Mouse (Mus musculus) embryo, embryonic 10 days (tissue): ENCODE measurements around the gene Wdpcp.
A peak's percentile ranks its signal among the peaks of the same experiment; 100 is the strongest.
"Not testable (repeated sequence)": the region's sequence is repeated elsewhere in the genome, so short reads cannot be mapped to it uniquely, and the experiment has no call there.

ENCODE experiments used
- DNase-seq: peaks from one replicate; pipeline ENCODE4 v3.0.0-alpha.2; 2015; ENCODE audit warnings: low spot score

Wdpcp gene

DNA sequence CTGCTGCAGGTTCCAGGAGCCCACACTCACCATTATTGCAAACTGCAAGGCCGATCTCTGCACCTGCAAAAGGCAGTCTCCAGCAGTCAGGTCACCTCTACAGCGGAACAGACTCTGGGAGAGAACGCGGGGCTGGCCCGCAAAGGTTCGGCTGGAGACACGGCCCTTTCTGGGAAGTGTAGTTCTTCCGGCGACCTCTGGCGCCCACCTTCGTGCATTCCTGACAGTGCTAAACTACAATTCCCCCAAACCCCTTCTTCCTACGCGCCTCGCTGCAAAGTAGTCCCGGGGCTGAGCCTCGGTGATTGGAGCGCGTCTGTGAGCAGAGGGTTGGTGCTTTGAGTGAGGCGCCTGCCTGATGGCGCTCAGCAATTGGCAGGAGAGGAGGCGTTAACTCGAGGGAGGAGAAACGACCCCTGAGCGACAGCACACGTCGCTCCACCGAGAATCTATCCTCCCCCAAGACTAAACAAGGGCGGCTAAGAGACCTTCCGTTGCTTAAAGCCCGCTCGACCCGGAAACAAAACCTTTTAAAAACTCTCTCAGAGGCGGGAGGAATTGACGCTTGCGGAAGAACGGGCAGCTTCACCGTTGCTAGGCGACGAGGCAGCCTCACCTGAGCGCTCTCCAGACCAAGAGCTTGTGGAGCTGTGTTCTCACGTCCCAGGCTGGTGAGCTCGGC is at the start of gene Wdpcp, which contains the start of gene Mdh1:
Wdpcp (plus strand) TSS at position 536 of the 682 bp plus-strand sequence.
Mdh1 (minus strand) TSS at position 668 of the 682 bp plus-strand sequence.
- peak; percentile 97 for DNase-seq

- no peak for DNase-seq
Measured at GRCm38 (mm10) chr11:21528676-21529394, 43.2 kb upstream of the Wdpcp start.

DNA sequence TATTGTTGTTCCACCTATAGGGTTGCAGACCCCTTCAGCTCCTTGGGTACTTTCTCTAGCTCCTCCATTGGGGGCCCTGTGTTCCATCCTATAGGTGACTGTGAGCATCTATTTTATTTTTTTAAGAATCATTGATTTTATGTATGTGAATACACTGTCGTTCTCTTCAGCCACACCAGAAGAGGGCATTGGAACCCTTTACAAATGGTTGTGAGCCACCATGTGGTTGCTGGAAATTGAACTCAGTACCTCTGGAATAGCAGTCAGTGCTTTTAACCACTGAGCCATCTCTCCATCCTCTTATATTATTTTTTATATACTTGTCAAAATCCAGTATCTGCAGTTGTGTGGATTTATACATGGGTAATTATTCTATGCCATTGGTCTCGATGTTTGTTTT is 41.2 kb upstream of the Wdpcp start:
- DNase-seq, result not testable (repeated sequence)

GRCm38 (mm10) chr11:21540072-21540471 is 32.0 kb upstream of the Wdpcp start:
- no peak for DNase-seq

DNA sequence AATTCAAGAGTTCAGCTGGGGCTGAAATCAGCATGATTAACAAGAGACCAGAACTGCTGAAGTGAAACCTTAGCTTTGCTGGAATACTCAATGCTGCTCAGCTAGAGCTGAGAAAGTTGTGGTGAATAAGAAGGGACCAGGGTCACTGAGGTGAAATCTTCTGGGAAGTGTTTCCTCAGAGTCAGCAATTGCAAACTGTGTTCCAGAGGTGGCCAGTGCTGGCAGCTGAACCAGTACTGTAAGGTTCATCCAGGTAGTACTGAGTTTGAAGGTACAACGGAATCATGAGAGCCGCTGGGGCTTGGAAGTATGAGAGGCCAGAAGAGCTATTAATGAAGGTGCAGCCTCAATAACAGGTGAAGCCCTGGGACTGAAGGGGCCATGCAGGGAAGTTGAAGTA is 31.4 kb upstream of the Wdpcp start:
- no peak for DNase-seq

DNA sequence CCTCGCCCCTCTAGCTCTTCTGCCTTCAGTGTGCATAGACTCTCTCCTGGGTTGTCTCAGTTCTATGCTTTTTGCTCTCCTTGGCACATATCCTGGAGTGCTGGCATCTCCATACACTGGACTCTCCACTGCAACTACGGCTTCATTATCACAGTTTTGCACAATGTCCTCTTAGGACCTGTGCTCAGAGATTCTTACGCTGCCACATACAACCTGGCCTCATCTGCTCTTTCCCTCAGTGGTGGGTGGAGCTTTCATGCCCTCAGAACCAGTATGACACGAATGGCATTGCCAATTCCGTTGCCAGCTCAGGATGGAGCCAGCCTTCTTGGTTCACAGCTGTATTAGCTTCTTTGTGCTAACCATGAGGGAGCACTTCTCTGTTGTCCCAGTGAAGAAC is 29.3 kb upstream of the Wdpcp start:
- DNase-seq, result no peak

DNA sequence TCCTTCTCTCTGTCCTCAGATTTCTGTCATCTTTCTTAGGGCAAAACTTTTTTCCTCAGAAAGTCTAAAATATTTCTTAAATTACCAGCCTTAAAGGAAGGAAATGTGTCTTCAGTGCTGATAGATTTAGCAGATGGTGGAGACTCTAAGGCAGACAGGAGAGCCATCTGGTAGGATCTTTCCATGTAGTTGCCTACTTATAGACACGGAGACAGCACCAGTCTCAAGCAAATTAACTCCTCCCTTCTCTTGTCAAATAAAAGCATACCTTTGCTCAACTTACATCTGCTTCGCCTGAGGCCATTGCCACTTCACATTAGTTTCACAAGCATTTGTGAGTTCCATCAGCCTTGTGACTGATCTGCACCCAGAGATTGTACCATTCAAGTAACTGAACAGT is 27.0 kb upstream of the Wdpcp start:
- DNase-seq, result no peak

- no peak for DNase-seq
Measured at GRCm38 (mm10) chr11:21545951-21546350, 26.1 kb upstream of the Wdpcp start.

DNA sequence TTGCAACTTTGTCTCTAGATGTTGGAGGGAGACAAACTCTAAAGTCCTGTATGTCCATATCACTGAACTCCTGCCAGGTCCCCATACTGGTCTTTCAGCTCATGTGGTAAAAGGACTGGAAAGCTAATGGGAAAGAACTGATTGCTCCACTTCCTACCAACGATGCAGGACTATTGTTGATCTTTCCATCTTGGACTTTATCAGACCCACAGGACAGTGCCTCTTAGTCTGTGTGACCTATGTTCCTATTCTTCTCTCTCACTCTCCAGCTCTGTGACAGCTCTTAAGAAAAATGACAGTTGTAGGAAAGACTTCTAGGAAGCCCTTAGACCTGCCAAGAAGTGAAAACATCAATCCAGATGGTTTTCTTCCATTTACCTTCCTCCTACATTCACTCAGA is 25.4 kb upstream of the Wdpcp start:
- DNase-seq, result no peak

GRCm38 (mm10) chr11:21547518-21547917 is 24.5 kb upstream of the Wdpcp start:
- no peak for DNase-seq

- no peak for DNase-seq
Measured at GRCm38 (mm10) chr11:21549052-21549451, 23.0 kb upstream of the Wdpcp start.

- DNase-seq, result no peak
Measured at GRCm38 (mm10) chr11:21549754-21550153, 22.3 kb upstream of the Wdpcp start.

- DNase-seq, result no peak
Measured at GRCm38 (mm10) chr11:21550222-21551173, 21.5 kb upstream of the Wdpcp start.

GRCm38 (mm10) chr11:21552049-21552448 is 20.0 kb upstream of the Wdpcp start:
- DNase-seq, result no peak

- DNase-seq, result no peak
Measured at GRCm38 (mm10) chr11:21559727-21560126, 12.3 kb upstream of the Wdpcp start.

GRCm38 (mm10) chr11:21561347-21561746 is 10.7 kb upstream of the Wdpcp start:
- no peak for DNase-seq

DNA sequence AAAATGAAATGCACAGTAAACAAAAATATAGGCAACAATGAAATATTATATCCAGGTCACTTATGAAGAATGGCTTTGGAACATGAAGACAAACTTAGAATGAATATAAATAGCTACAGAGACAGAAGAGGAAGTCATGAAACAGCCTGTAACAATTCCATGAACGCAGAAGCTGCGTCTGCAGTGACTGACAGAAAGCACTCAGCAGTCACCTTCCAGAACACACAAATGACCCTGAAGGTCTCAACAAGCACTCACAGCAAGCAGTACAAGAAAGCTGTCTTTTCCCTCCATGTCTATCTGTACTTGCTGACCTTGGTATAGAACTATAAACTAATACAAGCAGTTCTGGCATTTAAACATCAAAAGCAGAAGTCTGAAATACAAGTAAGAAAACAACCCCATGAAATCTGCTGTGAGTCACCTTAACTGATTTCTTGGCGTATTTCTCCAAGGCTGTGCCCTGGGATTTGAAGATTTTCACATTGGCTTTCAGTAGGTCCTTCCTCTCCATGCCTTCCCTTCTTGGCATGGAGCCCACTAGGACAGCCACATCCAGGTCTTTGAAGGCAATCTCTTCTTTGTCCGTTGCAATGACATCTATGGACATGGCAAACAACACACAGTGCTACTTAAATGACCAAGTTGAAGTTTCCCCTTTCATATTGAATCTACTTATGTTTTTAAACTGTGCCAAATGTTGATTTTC is 8.3 kb upstream of the Wdpcp start:
- no peak for DNase-seq

DNA sequence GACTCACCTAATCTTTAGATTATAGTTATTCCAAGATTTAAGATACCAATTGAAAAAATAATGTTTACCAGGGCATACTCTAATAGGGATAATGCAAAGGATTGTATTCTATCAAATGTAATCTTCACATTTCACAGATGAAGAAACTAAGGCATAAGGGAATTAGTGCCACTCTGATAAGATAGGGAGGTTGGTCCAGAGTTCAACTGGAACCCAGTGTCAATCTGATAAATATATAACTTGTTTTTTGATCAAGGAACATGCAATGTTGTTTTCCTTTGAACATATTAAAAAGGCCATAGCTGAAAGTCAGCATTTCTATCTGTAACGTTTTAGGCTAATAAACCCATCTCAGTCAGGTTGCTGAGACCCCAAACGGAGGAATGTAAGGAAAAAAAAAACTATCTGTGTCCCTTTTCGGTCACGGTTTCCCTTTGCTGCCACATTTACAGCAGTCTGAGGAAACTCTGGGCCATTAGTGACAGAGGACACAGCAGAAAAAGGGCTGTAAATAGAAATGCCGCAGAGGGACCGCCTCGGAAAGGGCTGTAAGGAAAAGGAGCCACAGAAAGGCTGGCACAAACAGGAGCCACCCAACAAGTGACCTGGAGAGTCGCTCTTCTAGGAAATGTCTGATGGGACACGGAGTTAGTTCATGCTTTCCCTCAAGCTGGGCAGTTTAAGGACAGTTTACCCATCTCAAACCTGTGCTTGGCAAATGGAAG is 7.2 kb upstream of the Wdpcp start:
- DNase-seq, result no peak

GRCm38 (mm10) chr11:21566934-21567333 is 5.1 kb upstream of the Wdpcp start:
- no peak for DNase-seq

DNA sequence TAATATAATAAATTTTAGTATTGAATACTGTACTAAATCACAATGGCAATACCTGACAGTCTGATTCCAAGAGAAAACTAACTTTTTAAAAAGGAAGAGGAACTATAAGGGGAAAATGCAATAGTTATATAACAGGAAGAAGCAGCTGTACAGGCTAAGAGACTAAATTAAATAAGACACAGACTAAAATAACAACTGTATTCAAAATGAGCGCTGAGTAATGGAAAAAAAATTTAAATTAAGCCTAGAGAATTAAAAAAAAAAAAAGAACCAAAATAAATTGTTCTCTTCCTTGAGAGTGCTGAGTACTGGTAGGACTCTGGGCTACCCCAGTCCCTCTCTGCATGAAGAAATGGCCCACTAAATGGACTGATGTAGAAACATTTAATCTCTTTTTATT is 4.3 kb upstream of the Wdpcp start:
- DNase-seq, result no peak

DNA sequence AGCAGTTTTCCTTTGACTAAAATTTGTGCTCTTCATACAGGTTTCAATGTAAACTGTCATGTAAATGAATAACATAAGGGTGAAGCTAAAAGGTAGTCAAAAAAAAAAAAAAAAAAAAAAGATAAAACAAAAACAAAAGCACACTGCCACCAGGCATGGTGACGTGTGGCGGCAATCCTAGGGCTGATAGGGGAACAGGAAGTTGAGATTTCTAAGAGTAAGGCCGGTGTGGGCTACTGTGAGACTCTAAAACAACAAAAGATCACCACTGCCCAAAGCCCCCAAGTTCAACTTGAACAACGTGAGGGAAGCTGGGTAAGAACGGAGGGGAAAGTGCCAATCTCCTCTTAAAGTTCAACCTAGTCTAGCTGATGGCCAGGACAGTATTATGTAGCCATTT is 3.0 kb upstream of the Wdpcp start:
- no peak for DNase-seq
